Mouse (Mus musculus) olfactory bulb, adult 2 months (tissue): ENCODE data around the gene Syce2.
A peak's percentile ranks its signal among the peaks of the same experiment; 100 is the strongest.

Experiments
- CTCF ChIP-seq: fragments of 200-500 bp; IDR thresholded peaks from 2 replicates; pipeline ENCODE4 v1.5.1; 2012; ENCODE audit warnings: low read depth, mild to moderate bottlenecking, low read length, moderate library complexity; ENCODE audit not compliant: insufficient read depth
- POLR2A ChIP-seq: fragments of 200-500 bp; IDR thresholded peaks from 2 replicates; pipeline ENCODE4 v1.6.1; 2012; ENCODE audit warnings: mild to moderate bottlenecking, low read depth, low read length, moderate library complexity; ENCODE audit not compliant: insufficient read depth

- TF ChIP-seq POLR2A (peak; percentile 57; the same call in 1 of the 2 replicates), CTCF (no peak)
Observed at GRCm38 (mm10) chr8:84856864-84857441, 15.0 kb upstream of the Syce2 start, which contains the start of gene Farsa.
